Mouse (Mus musculus) midbrain, embryonic 14.5 days (tissue): Measurements from ENCODE around the gene Pus7l. TPM values are rescaled to one million over a fixed set of nuclear protein-coding genes. Genes with fewer than 3 reads are reported as not detected.
A peak's percentile ranks its signal among the peaks of the same experiment; 100 is the strongest.

Experiments
- ATAC-seq: fragments of 200-750 bp; cut with Nextera tagmentation; 2 replicates; pipeline ENCODE4 v1.8.0; 2017; ENCODE audit warnings: moderate number of reproducible peaks, moderate library complexity; ENCODE audit not compliant: low FRiP score, low TSS enrichment
- DNase-seq: peaks from one replicate; pipeline ENCODE4 v3.0.0-alpha.2; 2015
- H3K27ac ChIP-seq: fragments of 300-500 bp; sonication (generic); replicated peaks from 2 replicates; pipeline ENCODE4 v1.5.1; 2014; ENCODE audit warnings: mild to moderate bottlenecking, low read depth, low read length, moderate library complexity
- H3K27me3 ChIP-seq: fragments of 300-500 bp; sonication (generic); 2 replicates; pipeline ENCODE4 v1.6.1; 2014; ENCODE audit warnings: low read length, control low read depth, mixed read lengths; ENCODE audit not compliant: control insufficient read depth, insufficient read depth
- H3K36me3 ChIP-seq: fragments of 300-500 bp; sonication (generic); 2 replicates; pipeline ENCODE4 v1.6.1; 2014; ENCODE audit warnings: low read length, control low read depth; ENCODE audit not compliant: control insufficient read depth, insufficient read depth
- H3K4me1 ChIP-seq: fragments of 300-500 bp; sonication (generic); 2 replicates; pipeline ENCODE4 v1.6.1; 2014; ENCODE audit warnings: mild to moderate bottlenecking, antibody characterized with exemption, low read length, control low read depth; ENCODE audit not compliant: control insufficient read depth, insufficient read depth
- H3K4me2 ChIP-seq: fragments of 300-500 bp; sonication (generic); 2 replicates; pipeline ENCODE4 v1.6.1; 2014; ENCODE audit warnings: mild to moderate bottlenecking, low read length, moderate library complexity
- H3K4me3 ChIP-seq: fragments of 300-500 bp; sonication (generic); replicated peaks from 2 replicates; pipeline ENCODE4 v1.5.1; 2014; ENCODE audit warnings: low read depth, low read length
- H3K9ac ChIP-seq: fragments of 300-500 bp; sonication (generic); replicated peaks from 2 replicates; pipeline ENCODE4 v1.6.1; 2014; ENCODE audit warnings: mild to moderate bottlenecking, low read length, moderate library complexity
- H3K9me3 ChIP-seq: fragments of 300-500 bp; sonication (generic); 2 replicates; pipeline ENCODE4 v1.6.1; 2016; ENCODE audit warnings: low read length, control low read depth, mixed read lengths; ENCODE audit not compliant: control insufficient read depth
- WGBS: fragments of 180-500 bp; shearing (Covaris S2); extraction: QIAGEN DNeasy Blood & Tissue Kit; methylation state at CpG from one replicate; pipeline ENCODE4 v1.1.7; 2014; 5-methylcytosine and 5-hydroxymethylcytosine counted together
- polyA plus RNA-seq: library from polyadenylated mRNA; unstranded; fragments of >200 nt; fragmentation: Nextera tagmentation; extraction: Ambion mirVana; gene quantifications from 2 replicates; pipeline ENCODE4 v1.2.1, GENCODE M21; 2014

The Pus7l gene
- polyA plus RNA-seq, 1 experiment from 2014 or later: 7.0 TPM

DNA sequence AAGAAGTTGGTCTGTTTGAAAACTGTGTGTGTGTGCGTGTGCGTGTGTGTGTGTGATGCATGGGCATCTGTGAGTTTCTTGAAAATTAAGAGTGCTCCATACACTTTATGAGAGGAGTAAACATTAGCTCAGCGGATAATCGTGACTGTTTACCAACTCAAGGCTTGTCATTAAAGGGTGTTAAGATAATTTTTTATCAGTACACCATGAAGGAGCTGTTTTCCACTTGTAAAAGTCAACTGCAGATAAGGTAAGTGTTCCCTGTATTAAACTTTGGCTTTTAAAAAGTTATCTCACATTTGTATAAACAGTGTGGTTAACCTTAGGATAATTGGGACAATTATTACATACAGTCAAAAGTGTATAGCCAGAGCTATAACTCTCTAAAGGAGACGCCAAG is 11.0 kb downstream of the Pus7l start:
- H3K4me1 ChIP-seq: no peaks in the 10 kb centered on the region
- H3K4me2 ChIP-seq: no peak overlapping the region
- ATAC-seq: no peak
- WGBS: 93% methylated on average over 5 of the region's 5 CpGs
- DNase-seq: no peak
- no peak overlapping the region for H3K27ac ChIP-seq
- H3K4me3 ChIP-seq: no peak overlapping the region
- H3K9ac ChIP-seq: no peak overlapping the region
- no peaks in the 10 kb centered on the region for H3K27me3 ChIP-seq
- no peaks in the 10 kb centered on the region for H3K9me3 ChIP-seq
- 0 out of 2 replicates have a peak, but pooled peaks cover 7% of the 10 kb centered on the region for H3K36me3 ChIP-seq

DNA sequence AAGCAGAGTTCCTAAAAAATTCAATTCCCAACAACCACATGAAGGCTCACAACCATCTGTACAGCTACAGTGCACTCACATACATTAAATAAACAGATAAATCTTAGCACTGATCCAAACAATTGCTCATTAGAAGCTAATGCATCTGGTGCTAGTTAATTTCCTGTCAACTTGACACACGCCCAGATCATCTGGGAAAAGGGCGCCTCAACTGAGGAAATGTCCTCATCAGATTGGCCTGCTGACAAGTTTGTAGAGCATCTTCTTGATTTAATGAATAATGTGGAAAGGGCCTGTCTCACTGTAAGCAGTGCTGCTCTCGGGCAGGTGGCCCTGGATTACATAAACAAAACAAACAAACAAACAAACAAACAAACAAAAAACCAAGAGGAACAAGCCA is 12.8 kb downstream of the Pus7l start:
- no peaks in the 10 kb centered on the region for H3K27me3 ChIP-seq
- H3K4me2 ChIP-seq: no peak overlapping the region
- DNase-seq (no peak), ATAC-seq (no peak)
- H3K9me3 ChIP-seq: no peaks in the 10 kb centered on the region
- H3K9ac ChIP-seq: no peak overlapping the region
- 93% methylated on average over 3 of the region's 3 CpGs for WGBS
- no peak overlapping the region for H3K27ac ChIP-seq
- no peaks in the 10 kb centered on the region for H3K4me1 ChIP-seq
- no peak overlapping the region for H3K4me3 ChIP-seq
- H3K36me3 ChIP-seq: 0 out of 2 replicates have a peak, but pooled peaks cover 7% of the 10 kb centered on the region

DNA sequence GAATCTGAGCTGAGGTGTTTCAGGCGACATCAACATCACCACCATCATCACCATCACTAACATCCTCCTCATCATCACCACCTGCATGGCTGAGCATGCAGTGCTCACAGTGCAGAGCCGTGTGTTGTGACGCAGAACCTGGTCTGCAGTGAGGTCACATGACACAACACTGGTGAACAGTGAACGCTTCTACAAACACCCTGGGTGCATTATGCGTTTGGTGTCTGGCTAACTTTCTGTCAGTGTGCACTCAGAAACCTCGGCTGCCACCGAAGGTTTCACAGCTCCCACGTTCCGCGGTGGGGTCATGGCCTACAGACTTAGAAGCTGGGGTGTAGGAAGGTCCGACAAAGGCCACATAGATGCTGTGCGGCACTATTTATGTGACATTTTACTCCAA is 18.4 kb downstream of the Pus7l start:
- H3K9ac ChIP-seq: no peak overlapping the region
- peaks cover 4% of the 10 kb centered on the region; the same call in 1 of the 2 replicates for H3K36me3 ChIP-seq
- H3K4me3 ChIP-seq: no peak overlapping the region
- 88% methylated on average over 12 of the region's 12 CpGs for WGBS
- no peaks in the 10 kb centered on the region for H3K9me3 ChIP-seq
- ATAC-seq (no peak), DNase-seq (no peak)
- H3K4me1 ChIP-seq: no peaks in the 10 kb centered on the region
- no peak overlapping the region for H3K4me2 ChIP-seq
- no peaks in the 10 kb centered on the region for H3K27me3 ChIP-seq
- no peak overlapping the region for H3K27ac ChIP-seq

DNA sequence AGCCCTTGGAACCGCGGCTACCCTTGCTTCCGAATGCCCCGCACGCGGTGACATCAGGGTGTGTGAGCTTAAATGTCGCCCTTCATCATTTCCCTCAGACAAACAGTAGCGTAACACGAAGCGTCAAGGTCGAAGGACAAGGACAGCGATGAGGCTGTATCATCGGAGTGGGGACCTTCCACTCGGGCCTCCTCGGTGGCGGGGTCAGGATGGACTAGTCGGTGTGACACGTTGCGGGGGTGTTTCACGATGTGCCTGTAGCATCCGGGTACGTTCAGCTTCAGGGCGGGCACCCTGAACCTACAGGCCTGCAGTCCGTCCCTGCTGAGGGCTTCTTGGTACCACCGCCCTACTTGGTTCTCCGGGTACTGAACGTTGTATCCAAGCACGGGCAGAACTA is 20.1 kb downstream of the Pus7l start:
- H3K4me3 ChIP-seq: no peak overlapping the region
- H3K9me3 ChIP-seq: no peaks in the 10 kb centered on the region
- H3K4me1 ChIP-seq: no peaks in the 10 kb centered on the region
- H3K4me2 ChIP-seq: no peak overlapping the region
- H3K27ac ChIP-seq: no peak overlapping the region
- ATAC-seq (no peak), DNase-seq (no peak)
- H3K9ac ChIP-seq: no peak overlapping the region
- no peaks in the 10 kb centered on the region; the same call in 1 of the 2 replicates for H3K36me3 ChIP-seq
- WGBS: 88% methylated on average over 28 of the region's 28 CpGs
- H3K27me3 ChIP-seq: no peaks in the 10 kb centered on the region

DNA sequence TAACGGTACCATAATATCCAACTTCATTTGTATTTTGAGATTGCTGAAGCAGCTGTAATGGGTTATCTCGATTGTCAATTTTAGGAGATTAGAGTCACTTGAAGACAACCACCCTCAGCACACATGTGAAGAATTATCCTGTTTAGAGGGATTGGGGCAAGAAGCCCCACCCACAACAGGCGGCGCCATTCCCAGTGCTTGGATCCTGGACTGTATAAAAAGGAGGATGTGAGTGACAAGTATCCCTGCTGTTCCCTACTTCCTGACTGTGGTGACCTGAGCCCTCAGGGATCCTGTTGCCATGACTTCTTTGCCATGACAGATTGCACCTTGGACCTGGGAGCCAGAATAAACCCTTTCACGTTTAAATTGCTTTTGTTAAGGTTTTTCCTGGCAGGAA is 22.4 kb downstream of the Pus7l start:
- no peak for ATAC-seq
- DNase-seq: no peak
- no peaks in the 10 kb centered on the region for H3K27me3 ChIP-seq
- no peak overlapping the region for H3K4me3 ChIP-seq
- 78% methylated on average over 5 of the region's 5 CpGs for WGBS
- no peak overlapping the region for H3K4me2 ChIP-seq
- no peak overlapping the region for H3K9ac ChIP-seq
- H3K36me3 ChIP-seq: no peaks in the 10 kb centered on the region; the same call in 1 of the 2 replicates
- no peaks in the 10 kb centered on the region for H3K4me1 ChIP-seq
- no peak overlapping the region for H3K27ac ChIP-seq
- no peaks in the 10 kb centered on the region for H3K9me3 ChIP-seq

DNA sequence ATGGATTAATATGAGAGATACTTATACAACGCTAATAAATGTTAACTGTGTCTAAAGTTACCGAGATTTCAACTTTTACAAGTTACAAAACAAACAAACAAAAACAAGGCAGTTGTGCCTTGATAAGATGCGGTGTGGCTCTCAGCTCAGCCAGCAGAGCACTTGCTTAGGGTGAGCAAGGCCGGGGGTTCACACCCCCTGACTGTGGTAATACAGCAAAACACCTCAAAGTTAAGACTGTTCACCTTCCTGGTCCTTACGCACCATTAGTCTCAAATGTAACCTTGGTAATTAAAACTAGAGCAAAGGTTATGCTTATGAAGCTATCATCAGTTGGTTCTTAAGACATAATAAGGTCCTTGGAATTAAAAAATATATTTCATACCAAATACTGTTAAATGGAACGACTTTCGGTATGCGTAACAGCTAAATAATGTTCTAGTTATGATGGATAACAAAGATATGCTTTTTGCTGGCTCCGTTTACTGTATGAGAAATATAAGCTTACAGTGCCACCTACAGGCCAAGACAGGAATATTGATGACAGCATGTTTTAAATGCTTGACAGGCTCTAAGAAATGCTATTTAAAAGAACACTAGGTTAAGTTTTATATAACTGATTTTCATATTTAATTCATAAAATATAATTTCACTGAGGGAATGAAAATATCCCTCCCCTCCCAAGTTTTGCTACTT is 23.0 kb downstream of the Pus7l start:
- WGBS: 50% methylated on average over 9 of the region's 9 CpGs
- Histone ChIP-seq H3K9ac (no peak overlapping the region), H3K4me3 (no peak overlapping the region), H3K9me3 (no peaks in the 10 kb centered on the region), H3K27ac (no peak overlapping the region), H3K4me2 (no peak overlapping the region), H3K27me3 (no peaks in the 10 kb centered on the region), H3K36me3 (no peaks in the 10 kb centered on the region; the same call in 1 of the 2 replicates), H3K4me1 (no peaks in the 10 kb centered on the region)
- ATAC-seq (no peak), DNase-seq (peak; percentile 94)

DNA sequence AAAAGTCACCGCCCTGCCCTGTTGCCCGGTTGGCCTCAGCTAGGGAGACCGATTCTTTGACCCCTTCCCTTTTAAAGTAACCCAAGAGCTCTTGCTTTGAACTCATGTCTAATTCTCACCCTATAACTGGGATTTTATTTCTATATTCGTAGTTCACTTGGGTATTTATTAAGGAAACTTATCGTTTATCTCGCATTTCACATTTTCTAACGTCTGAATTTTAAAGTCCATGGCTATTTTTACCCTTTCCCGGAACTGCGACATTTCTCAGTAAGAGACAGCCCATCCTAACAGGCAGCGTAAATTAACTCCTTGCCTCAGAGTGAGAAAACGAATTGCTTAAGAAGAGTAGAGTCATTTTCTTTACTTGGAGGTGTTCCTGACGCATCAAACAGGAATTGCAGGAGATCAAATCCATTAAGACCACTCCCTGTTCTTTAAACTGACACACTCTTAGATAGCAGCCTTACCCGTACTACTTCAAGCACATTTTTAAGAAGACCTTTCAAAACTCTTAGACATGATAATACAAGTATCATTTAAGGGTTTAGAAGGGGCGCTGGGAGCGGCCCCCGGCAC is 25.3 kb downstream of the Pus7l start:
- H3K4me3 ChIP-seq: no peak overlapping the region
- DNase-seq (no peak), ATAC-seq (no peak)
- no peak overlapping the region for H3K27ac ChIP-seq
- no peaks in the 10 kb centered on the region for H3K4me1 ChIP-seq
- WGBS: 75% methylated on average over 16 of the region's 16 CpGs
- no peak overlapping the region for H3K4me2 ChIP-seq
- no peak overlapping the region for H3K9ac ChIP-seq
- no peaks in the 10 kb centered on the region; the same call in 1 of the 2 replicates for H3K36me3 ChIP-seq
- H3K27me3 ChIP-seq: no peaks in the 10 kb centered on the region
- H3K9me3 ChIP-seq: no peaks in the 10 kb centered on the region

DNA sequence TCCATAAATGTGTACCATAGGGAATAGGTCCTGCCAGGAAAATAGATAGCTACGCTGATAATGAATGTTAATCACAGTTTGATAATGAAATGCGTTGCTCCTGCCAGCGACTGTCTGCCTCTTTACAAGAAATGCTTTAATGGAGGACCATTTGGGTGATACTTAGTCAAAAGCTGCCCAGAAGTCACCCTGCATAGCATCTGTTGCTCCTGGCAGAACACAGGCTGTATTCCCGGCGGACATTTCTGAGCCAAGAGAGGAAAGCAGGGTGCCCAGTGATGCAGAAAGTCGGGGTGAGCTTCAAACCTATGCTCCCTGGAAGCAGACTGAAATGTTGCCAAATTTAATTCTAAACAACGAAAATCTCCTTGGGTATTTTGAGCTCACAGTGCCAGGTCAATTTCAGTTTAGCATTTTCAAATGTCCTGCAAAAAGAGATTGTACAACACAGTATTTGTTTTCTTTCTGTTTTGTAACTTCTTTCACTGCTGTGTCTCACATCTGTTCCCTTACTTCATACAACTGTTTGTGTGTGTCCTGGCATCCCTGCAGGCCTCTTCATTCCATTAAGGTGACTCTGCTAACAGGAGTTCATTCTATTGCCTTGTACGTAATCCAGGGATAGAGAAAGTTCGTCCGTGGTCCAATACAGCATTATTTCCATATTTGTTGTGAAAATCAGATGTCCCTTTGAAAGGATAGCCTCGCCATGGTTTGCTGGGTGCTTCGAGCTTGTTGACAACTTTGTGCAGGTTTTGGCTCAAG is 39.7 kb downstream of the Pus7l start:
- WGBS: 65% methylated on average over 12 of the region's 12 CpGs
- H3K4me2 ChIP-seq: no peak overlapping the region
- no peaks in the 10 kb centered on the region for H3K9me3 ChIP-seq
- ATAC-seq (no peak), DNase-seq (peak; percentile 42)
- no peak overlapping the region for H3K27ac ChIP-seq
- no peaks in the 10 kb centered on the region for H3K36me3 ChIP-seq
- H3K4me1 ChIP-seq: no peaks in the 10 kb centered on the region
- H3K9ac ChIP-seq: no peak overlapping the region
- no peak overlapping the region for H3K4me3 ChIP-seq
- no peaks in the 10 kb centered on the region for H3K27me3 ChIP-seq
